Mouse (Mus musculus) heart, postnatal 25 days (tissue): ENCODE results near the gene Tm2d3. TPM values are rescaled to one million over a fixed set of nuclear protein-coding genes. Genes with fewer than 3 reads are reported as not detected.

Source experiments
- DNase-seq: peaks from one replicate; pipeline ENCODE4 v3.0.0; 2022; ENCODE audit warnings: low spot score
- intact Hi-C: fragments of 180-260 bp; cut with DNase I; formaldehyde crosslinking; loops from one replicate; pipeline ENCODE4 v1.15.1; 2025
- total RNA-seq, 2 experiments: library from RNA; stranded (reverse); gene quantifications; 2 replicates each; pipeline ENCODE4 v1.2.3; 2021

Gene Tm2d3
- 10 to 100 TPM; 19.2 to 20.8 TPM for total RNA-seq

DNA sequence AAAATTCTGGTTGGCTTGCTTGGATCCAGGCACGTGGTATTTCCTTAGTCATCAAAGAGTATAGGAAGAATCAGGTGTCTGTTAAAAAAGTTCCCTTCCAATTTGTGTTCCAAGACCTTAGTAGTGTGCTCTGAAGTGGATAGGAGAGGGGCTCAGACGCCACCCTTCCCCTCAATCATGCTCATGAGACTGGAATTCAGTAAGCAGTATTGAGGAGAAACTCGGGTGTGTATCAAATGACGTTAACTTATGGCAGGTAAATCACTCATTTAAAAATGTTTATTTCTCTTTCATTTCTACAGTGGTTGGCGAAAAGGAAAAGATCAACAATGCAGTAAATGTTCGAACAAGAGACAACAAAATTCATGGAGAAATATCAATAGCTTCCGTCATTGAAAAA is at the start of gene Tm2d3:
Tm2d3 (plus strand) TSS at position 301 of the 400 bp plus-strand sequence.
- no peak for DNase-seq
- intact Hi-C loops, result loop anchor here (5.0 kb wide), 1 partner anchor 44 kb away; no protein-coding TSS in a partner anchor

DNA sequence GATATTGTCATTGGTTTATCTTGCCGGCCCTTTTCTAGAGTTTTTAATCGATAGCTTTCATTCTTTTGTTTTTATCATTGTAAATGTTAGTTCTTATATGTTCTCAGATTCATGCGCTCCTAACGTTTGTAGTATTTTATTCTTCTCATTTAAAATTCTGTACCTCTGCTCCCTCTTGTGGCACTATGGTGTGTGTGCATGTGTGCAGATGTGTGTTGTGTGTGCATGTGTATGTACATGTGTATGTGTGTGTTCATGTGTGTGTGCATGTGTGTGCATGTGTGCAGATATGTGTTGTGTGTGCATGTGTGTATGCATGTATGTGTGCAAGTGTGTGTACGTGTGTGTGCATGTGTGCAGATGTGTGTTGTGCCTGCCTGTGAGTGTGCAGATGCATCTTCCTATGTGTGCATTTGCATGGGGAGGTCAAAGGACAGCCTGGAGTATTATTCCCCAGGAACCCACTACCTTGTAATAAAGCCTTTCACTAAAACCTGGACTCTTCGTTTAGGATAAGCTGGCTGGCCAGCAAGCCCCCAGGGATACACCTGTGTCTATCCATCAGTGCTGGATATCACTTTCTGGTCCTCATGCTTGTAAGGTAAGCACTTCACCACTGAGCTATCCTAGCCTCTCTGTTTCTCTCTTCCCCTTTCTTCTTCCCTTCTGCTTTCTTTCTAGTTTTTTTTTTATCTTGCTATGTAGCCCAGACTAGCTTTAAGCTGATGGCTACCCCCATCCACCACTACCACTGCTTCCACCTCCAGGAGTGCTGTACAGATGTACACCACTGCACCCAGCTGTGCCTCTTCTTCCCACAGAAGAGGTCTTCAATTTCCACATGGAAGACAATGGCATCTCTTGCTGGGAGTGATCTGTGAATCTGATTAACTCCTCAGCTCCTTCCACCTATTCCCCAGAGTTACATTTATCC is 48.3 kb upstream of the Tm2d3 start:
- intact Hi-C loops, result loop anchor here (5.0 kb wide), 1 partner anchor 320 kb away; no protein-coding TSS in a partner anchor
- no peak for DNase-seq

DNA sequence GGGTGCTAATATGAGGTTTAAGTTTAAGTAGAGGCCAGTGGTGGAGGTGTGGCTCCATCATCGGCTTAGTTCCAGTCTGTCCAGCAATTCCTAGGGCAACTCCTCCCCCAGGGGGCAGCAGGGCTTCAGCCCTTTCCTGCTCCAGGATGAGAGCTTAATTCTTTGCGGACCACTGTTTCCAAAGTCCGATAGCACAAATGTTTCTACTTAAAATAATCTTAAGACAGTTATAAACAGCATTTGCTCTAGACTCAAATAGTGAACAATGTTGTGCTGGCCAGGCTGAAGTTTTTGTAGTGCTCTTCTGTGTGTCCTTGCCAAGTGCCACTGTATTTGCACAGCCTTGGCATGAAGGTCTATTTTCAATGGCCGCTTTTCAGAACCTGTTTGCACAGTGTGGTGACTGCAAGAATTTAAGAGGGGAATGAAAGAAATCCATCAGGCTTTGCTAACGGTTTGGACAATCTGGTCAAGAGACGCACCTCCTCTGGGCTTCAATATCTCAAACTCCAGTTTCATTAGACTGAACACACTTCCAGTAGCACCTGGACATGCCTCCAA is 47.0 kb upstream of the Tm2d3 start:
- DNase-seq, result no peak
- intact Hi-C loops, result loop anchor here (5.0 kb wide), 1 partner anchor 322 kb away; no protein-coding TSS in a partner anchor

DNA sequence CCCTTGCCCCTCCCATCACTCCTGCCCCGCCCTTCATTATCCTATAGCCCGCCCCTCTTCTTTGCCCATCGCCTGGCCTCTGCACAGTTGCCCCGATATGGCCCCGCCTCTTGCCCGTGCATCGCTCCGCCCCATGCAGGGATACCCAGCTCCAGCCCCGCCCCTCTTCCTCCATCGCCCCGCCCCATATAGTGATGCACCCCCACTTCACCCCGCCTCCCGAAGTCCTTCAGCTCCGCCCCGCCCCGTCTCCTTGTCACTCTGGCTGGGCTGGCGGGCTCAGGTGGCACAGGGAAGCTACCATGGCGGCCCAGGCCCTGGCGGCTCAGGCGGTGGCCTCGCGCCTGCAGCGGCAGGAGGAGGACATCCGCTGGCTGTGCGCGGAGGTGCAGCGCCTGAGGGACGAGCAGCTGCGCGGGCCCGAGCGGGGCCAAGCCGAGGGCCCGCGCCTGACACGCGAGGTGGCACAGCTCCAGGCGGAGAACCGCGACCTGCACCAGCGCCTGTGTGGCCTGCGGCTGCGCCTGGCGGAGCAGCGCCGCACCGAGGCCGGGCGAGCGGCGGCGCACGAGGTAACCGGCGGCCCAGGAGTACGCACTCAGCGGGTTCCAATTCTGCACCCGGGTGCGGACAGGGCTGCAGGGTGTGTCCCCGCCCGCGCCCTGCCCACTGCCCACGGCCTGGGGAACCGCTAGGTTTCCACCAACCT is 46.2 kb upstream of the Tm2d3 start, which contains the start of gene Tarsl2:
Tarsl2 (plus strand) TSS at position 256 of the 709 bp plus-strand sequence.
- intact Hi-C loops, result loop anchor here (5.0 kb wide), 2 partner anchors 48 to 322 kb away; partner anchors contain the start of gene Tm2d3
- DNase-seq, result peak; percentile 82

DNA sequence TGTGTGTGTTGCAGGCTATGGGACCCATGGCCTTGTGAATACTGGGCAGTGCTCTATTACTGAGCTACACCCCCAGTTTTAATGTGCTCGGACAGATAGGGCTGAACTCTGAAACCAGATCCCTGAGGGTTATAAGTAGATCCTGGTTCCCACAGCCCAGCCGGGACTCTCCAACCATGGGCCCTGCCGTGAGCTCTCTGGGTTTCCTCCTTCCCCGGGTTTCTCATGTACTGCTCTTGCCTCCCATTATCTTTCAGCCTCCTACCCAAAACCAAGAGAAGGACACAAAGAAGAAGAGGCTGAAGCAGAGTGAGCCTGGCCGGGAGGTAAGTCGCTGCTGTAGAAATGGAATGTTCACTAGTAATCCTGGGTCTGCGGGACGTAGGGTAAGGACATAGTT is 45.0 kb upstream of the Tm2d3 start:
- intact Hi-C loops, result loop anchor here (5.0 kb wide), 1 partner anchor 46 kb away; the partner anchor contains the start of gene Tm2d3
- no peak for DNase-seq

DNA sequence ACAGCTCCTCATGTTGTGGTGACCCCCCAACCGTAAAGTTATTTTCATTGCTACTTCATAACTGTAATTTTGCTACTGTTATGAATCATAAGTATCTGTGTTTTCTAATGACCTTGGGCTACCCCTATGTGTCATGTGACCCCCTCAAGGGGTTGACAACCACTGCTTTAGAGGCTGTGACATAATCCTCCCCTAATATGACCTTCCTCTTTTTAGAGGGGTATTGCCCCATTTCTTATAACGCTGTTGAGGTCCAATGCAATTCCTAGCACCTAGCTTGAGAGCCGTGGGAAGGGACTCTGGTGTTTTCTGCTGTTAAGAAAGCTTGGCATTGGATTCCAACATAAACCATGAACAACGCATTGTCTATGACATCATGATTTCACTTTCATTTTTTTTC is 40.3 kb upstream of the Tm2d3 start:
- DNase-seq, result no peak
- intact Hi-C loops, result no loop called here

DNA sequence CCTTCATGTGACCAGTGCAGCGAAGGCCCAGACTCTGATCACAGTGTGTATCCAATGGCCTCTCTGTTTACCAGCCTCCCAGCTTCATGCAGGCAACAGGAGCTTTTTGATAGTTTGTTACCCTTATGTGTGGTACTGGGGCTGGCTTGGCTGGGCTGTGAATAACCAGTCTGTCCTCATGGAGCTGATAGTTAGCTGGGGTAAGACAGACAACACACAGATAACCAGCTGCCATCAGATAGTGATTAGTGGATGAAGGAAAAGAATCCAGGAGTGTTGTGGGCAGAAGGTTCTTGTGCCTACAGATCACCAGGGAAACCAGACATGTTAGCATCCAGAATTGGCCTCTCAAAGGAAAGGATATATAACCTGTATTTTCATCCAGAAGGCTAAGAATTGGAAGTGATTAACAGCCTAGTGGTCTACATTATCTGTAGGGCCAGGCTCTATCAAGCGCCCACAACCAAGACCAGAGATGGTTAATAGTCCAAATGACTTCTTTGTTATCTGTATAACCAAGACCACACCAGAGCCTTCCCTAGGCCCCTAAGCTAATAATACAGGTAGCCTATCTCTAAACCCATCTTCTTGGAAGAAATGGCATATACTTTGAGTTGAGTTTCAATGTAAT is 33.4 kb upstream of the Tm2d3 start:
- DNase-seq, result no peak
- intact Hi-C loops, result no loop called here

DNA sequence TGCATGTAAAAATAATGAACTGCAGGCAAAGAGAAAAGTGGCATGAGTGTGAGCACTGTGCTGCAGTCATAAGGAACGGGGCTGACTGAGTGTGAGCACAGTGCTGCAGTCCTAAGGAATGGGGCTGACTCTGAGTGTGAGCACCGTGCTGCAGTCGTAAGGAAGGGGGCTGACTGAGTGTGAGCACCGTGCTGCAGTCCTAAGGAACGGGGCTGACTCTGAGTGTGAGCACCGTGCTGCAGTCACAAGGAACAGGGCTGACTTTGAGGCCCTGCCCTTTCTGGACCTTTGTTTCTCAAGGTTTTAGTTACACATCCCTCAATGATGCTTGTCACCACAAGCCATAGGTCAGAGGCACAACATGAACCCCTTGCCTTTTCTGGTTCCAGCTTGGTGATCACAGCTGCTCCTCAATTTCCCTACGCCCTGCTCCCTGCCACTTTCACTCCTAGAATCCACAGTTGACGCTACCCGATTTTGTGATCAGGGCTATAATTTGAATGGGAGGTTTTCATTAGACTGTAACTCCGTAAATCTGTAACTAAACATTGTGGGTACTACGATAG is 27.7 kb upstream of the Tm2d3 start:
- no peak for DNase-seq
- intact Hi-C loops, result no loop called here

DNA sequence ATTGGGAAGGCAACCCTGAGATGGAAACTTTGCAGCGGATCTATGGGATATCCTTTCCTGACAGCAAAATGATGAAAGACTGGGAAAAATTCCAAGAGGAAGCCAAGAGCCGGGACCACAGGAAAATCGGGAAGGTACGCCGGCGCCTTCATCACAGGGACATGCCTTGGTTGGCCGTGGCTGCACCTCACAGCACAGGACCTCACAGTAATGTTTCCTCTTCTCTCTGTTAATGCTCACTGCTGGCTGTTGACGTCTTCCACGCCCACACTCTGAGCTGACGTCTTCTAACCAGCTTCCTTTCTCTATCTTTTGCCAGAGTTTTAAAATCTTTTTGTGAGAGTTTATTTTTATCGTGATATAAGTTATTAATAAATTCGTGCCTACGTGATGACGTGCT is 27.1 kb upstream of the Tm2d3 start:
- no peak for DNase-seq
- intact Hi-C loops, result no loop called here

DNA sequence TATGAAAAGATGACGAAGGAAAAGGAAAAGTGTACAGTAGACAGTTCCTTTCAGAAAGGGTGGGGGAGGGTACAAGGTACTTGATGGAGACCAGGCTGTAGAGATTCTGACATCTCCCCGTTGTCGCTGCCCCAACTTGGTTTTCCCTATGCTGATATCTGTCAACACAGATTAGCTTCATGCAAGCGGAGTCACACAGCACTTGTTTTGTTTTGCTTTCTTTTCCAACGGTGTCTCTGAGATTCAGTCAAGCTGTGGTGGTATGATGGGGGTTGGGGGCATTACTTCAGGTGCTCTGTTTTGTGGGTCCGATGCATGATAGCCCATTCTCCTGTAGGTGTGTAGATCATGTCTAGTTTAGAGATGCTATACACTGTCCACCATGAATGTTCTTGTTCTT is 23.5 kb upstream of the Tm2d3 start:
- intact Hi-C loops, result no loop called here
- DNase-seq, result no peak

DNA sequence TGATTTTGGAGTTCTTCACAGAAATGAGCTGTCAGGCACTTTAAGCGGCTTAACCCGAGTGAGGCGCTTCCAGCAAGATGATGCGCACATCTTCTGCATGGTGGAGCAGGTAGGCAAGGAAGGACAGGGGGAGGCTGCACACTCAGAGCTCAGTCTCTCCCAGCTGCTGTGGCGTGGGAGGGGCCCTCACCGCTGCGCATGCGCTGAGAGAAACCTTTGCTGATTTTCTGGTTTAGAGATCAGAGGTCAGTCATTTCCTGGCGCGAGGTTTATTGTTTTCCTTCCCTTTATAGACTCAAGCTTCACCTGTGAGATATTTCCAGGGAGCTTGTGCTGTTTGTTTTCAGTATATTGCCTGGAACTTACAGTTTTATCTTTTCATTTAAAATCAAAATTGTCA is 12.9 kb upstream of the Tm2d3 start:
- intact Hi-C loops, result no loop called here

DNA sequence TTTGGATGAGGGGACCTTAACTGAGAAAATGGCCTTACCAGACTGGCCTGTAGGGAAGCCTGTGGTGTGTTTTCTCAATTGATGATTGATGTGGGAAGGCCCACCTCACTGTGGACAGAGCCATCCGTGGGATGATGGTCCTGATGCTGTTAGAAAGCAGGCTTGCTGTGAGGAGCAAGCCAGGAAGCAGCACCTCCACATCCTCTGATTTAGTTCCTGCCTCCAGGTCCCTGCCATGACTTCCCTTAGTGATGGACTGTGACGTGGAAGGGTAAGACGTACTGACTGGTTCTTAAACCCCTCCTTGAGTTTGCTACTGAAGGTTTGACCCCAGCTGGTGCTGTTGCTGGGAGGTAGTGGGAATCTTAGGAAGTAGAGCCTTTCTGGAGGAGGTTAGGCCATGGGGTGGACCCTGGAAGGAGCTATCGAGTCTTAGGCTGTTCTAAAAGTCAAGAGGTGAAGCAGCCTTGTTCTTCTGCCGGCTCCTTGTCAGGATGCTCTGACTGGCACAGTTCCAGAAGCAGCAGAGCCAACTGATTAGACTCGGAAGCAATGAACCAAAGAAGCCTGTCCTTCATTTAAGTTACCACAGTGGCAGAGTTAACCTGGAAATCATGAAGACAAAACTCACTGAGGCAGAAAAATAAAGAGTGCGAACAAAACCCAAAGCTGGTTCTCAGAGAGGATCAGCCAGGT is 11.9 kb upstream of the Tm2d3 start:
- intact Hi-C loops, result no loop called here

More for the DNA sequence above, 12.9 kb upstream of the Tm2d3 start:
- no peak for DNase-seq

DNA sequence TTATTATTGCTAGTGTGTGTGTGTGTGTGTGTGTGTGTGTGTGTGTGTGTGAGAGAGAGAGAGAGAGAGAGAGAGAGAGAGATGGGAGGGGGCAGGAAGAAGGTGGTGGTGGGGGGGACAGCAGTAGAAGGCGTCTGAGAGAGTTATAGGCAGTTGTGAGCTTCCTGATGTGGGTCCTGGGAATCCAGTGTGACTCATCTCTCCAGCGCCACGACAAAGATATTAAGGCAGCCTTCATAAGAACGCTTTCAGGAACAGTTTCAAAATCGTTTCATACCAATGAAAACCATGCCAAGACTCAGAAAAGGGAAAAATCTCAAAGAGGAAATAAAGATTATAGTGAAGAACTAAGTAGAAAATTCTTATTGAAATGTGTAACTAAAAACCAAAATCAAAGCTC is 9.8 kb upstream of the Tm2d3 start:
- no peak for DNase-seq
- intact Hi-C loops, result no loop called here

More for the DNA sequence above, 11.9 kb upstream of the Tm2d3 start:
- no peak for DNase-seq

DNA sequence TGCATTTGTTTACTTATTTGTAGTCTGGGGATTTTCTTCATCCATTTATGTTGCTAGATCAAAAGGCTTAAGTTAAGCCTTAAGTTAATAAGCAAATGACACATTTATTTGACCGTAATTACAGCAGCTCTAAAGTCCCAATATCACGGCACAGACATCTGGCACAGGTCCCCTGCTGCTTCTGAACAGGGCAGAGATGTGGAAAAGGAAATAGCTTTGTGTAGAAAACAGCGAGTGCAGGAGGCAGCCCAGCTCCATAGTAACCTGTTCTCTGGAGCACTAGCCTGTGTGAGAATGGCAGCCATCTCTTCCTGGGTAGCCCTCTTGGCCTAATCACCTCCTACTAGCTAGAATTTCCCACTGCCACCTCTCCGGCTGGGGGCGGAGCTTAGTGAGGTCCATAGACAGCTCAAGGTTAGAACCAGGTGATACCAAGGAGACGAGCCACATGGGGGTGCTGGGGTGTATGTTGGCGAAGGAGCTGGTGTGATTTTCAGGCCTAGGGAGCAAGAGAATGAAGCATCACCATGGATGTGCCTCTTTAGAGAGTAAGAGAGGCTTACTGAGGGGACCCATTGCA is 6.6 kb upstream of the Tm2d3 start:
- intact Hi-C loops, result no loop called here
- no peak for DNase-seq

DNA sequence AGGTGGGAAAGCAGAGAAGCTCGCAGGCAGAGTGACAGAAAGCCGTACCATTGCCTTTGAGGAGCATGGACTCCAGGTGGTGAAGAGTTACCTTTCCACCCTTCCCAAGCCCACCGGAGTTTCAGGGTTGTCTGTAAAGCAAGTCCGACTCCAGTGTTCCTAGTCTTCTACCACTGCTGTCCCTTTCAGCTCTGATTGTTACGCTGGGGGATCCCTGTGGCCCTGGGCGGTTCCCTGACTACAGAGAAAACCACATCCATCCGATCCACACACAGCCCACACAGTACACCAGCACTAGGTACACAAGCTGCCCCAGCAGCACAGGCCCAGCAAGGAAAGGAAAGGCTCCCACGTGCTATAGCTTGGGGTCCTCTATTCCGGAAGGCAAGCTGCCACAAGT is 4.3 kb upstream of the Tm2d3 start:
- DNase-seq, result no peak
- intact Hi-C loops, result no loop called here

DNA sequence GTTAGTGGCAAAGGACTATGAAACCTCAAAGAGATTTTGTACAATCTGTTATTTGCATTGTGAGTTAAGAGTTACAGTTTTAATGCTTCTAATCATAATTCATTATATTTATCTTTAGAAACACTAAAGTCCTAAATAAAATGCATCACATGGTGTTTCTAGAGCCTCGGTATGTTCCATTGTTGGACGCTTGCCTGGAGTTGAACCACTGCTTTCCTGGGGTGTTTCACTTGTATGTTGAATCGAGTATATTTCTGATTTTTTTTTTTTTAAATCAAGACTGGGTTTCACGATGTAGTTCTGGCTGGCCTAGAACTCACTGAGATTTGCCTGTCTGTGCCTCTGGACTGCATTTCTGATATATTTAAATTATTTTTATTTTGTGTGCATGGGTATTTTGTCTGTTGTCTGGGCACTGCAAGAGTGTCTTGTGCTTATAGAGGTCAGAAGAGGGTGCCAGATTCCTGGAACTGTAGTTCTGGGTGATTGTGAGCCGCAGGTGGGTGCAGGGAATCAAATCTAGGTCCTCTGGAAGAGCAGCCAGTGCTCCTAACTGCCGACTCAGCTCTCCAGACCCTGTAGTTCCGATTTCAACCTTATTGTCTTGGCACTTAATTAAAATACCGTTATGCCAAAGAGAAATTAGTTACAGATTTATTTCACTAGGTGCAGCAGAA is 1.1 kb downstream of the Tm2d3 start:
- DNase-seq, result no peak
- intact Hi-C loops, result loop anchor here (5.0 kb wide), 1 partner anchor 45 kb away; no protein-coding TSS in a partner anchor

DNA sequence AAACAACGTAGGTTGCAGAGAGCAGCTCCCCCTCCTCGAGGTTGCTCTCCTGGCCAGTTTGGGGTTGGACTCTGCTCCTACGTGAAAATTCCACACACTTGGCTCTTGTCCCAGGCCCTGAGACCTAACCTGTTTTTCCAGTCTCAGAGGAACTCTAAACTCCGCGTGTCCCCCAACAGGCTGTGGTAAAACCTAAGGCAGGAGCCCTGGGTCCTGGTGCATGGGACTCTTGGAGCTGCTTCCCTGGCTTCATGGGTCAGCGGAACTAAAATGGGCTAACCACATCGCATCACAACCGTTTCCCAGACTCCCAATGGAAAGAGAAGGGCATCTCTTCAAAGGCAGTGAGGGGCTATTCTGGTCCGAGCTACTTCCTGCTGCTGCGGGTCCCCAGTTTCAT is 1.9 kb downstream of the Tm2d3 start:
- DNase-seq, result no peak
- intact Hi-C loops, result loop anchor here (5.0 kb wide), 1 partner anchor 46 kb away; no protein-coding TSS in a partner anchor

DNA sequence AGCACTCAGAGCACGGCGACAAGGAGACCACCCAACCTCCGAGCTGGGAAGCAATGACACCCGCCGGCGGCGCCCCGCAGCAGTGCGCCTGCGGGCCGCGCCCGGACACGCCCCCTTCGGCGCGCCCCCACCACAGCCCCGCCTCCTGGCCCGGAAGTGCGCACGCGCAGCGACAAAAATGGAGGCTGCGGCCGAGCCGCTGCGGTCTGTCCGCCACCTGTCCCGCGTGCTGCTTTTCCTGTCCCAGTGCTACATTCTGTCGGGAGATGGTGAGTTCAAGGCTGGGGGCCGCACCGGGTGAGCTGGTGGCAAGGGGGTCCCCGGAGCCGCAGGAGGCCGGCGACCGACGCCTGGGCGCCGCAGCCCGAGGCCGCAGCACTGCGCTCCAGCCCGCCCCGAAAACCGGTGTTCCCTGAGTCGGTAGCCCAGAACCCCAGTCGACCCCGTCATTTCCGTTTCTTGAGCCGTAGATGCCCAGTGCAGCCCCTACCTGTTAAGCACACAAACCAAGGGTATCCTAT is 2.4 kb downstream of the Tm2d3 start:
- peak; percentile 67 for DNase-seq
- intact Hi-C loops, result loop anchor here (5.0 kb wide), 1 partner anchor 46 kb away; no protein-coding TSS in a partner anchor
